Mouse (Mus musculus) neural tube, embryonic 11.5 days (tissue): ENCODE data around the gene Ruvbl1. TPM values are rescaled to one million over a fixed set of nuclear protein-coding genes. Genes with fewer than 3 reads are reported as not detected.

Experiments used
- ATAC-seq: fragments of 200-750 bp; cut with Nextera tagmentation; 2 replicates; pipeline ENCODE4 v1.8.0; 2017; ENCODE audit warnings: moderate number of reproducible peaks, mild to moderate bottlenecking, moderate TSS enrichment, moderate library complexity; ENCODE audit not compliant: insufficient read depth, low FRiP score, low TSS enrichment
- DNase-seq: peaks from one replicate; pipeline ENCODE4 v3.0.0-alpha.2; 2015; ENCODE audit warnings: low spot score
- H3K27ac ChIP-seq: fragments of 300-500 bp; sonication (generic); 2 replicates; pipeline ENCODE4 v1.5.1; 2014; ENCODE audit warnings: low read depth, mild to moderate bottlenecking, low read length
- H3K27me3 ChIP-seq: fragments of 300-500 bp; sonication (generic); 2 replicates; pipeline ENCODE4 v1.6.1; 2014; ENCODE audit warnings: mild to moderate bottlenecking, low read length, mixed read lengths; ENCODE audit not compliant: control insufficient read depth, insufficient read depth
- H3K36me3 ChIP-seq: fragments of 300-500 bp; sonication (generic); 2 replicates; pipeline ENCODE4 v1.6.1; 2014; ENCODE audit warnings: mild to moderate bottlenecking, low read length, moderate library complexity, mixed read lengths; ENCODE audit not compliant: control insufficient read depth, insufficient read depth
- H3K4me1 ChIP-seq: fragments of 300-500 bp; sonication (generic); 2 replicates; pipeline ENCODE4 v1.6.1; 2014; ENCODE audit warnings: low read length, mixed read lengths; ENCODE audit not compliant: control insufficient read depth, insufficient read depth
- H3K4me2 ChIP-seq: fragments of 300-500 bp; sonication (generic); 2 replicates; pipeline ENCODE4 v1.6.1; 2014; ENCODE audit warnings: low read depth, mild to moderate bottlenecking, moderate library complexity
- H3K4me3 ChIP-seq: fragments of 300-500 bp; sonication (generic); 2 replicates; pipeline ENCODE4 v1.5.1; 2014; ENCODE audit warnings: low read depth, low read length
- H3K9ac ChIP-seq: fragments of 300-500 bp; sonication (generic); 2 replicates; pipeline ENCODE4 v1.6.1; 2014; ENCODE audit warnings: mild to moderate bottlenecking, low read length
- H3K9me3 ChIP-seq: fragments of 300-500 bp; sonication (generic); 2 replicates; pipeline ENCODE4 v1.6.1; 2016; ENCODE audit warnings: low read length; ENCODE audit not compliant: control insufficient read depth
- WGBS: fragments of 180-500 bp; shearing (Covaris S2); extraction: QIAGEN DNeasy Blood & Tissue Kit; methylation state at CpG from one replicate; pipeline ENCODE4 v1.1.7; 2014; 5-methylcytosine and 5-hydroxymethylcytosine counted together
- polyA plus RNA-seq: library from polyadenylated mRNA; unstranded; fragments of >200 nt; fragmentation: Nextera tagmentation; extraction: Ambion mirVana; gene quantifications from 2 replicates; pipeline ENCODE4 v1.2.1, GENCODE M21; 2014

The Ruvbl1 gene
- polyA plus RNA-seq, 1 experiment from 2014 or later: 166 TPM

DNA sequence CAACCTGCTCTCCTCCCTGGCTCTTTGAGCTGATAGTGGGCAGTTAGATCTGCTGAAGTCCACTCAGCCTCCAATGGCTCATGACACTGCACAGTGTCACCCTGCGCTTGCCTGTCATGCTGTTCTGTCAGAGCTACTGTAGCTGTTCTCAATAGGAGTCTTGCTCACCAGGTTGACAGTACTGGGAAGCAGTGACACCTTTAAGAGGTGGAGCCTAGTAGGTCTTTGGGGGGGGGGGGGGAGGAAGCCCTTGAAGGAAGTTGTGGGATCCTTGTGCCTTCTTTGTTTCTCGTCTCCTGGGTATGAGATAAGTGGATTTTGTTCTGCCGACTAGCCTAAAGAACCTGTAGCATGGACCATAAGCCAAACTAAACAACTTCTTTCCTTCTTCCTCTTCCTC is 57.4 kb downstream of the Ruvbl1 start:
- no peak for DNase-seq
- Histone ChIP-seq H3K4me3 (no peak overlapping the region), H3K9me3 (no peaks in the 10 kb centered on the region), H3K4me1 (peaks cover 8% of the 10 kb centered on the region), H3K4me2 (no peak overlapping the region), H3K36me3 (no peaks in the 10 kb centered on the region), H3K27ac (no peak overlapping the region), H3K9ac (no peak overlapping the region), H3K27me3 (no peaks in the 10 kb centered on the region)
- WGBS: 84% methylated on average over 3 of the region's 3 CpGs
- no peak for ATAC-seq

DNA sequence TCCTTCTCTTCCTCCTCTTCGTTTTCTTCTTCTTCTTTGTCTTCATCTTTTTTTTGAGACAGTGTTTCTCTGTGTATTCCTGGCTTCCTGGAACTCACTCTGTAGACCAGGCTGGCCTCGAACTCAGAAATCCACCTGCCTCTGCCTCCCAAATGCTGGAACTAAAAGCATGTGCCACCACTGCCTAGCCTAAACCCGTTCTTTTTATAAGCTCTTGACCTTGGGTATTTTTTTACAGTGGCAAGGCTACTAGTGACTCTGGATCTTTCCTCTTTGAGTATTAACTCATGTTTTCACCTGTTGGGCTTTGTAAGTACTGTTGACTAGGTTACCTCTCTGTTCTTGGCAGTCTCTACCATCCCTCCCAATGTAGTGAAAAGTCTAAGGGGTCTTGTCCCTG is 57.8 kb downstream of the Ruvbl1 start:
- Histone ChIP-seq H3K9ac (no peak overlapping the region), H3K4me1 (peaks cover 4% of the 10 kb centered on the region), H3K36me3 (no peaks in the 10 kb centered on the region), H3K27me3 (no peaks in the 10 kb centered on the region), H3K27ac (no peak overlapping the region), H3K4me3 (no peak overlapping the region), H3K4me2 (no peak overlapping the region), H3K9me3 (no peaks in the 10 kb centered on the region)
- ATAC-seq (no peak), DNase-seq (no peak)
- WGBS: 71% methylated on average over 3 of the region's 3 CpGs

DNA sequence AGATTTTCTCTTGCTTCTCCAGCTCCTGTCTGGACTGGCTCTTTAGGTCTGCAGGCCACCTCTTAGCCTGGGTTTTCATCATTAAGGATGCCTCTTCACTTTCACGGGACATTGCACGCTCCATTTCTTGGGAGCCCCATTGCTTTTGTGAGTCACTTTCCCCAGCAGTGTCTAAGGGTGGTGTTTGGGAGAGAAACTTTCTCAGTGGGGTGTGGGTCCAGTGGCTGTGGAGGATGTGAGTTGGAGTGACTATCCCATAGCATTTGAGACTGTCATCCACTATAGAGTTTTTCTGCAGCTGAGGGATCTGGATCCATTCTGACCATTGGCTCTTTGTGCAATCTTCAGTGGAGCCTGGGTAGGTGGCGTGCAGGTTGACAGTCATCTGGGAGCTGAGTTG is 58.2 kb downstream of the Ruvbl1 start:
- 84% methylated on average over 3 of the region's 3 CpGs for WGBS
- ATAC-seq (no peak), DNase-seq (no peak)
- H3K4me1 ChIP-seq: peaks cover 4% of the 10 kb centered on the region
- H3K27me3 ChIP-seq: no peaks in the 10 kb centered on the region
- H3K9ac ChIP-seq: no peak overlapping the region
- H3K27ac ChIP-seq: no peak overlapping the region
- H3K9me3 ChIP-seq: no peaks in the 10 kb centered on the region
- no peak overlapping the region for H3K4me3 ChIP-seq
- H3K36me3 ChIP-seq: no peaks in the 10 kb centered on the region
- H3K4me2 ChIP-seq: no peak overlapping the region

DNA sequence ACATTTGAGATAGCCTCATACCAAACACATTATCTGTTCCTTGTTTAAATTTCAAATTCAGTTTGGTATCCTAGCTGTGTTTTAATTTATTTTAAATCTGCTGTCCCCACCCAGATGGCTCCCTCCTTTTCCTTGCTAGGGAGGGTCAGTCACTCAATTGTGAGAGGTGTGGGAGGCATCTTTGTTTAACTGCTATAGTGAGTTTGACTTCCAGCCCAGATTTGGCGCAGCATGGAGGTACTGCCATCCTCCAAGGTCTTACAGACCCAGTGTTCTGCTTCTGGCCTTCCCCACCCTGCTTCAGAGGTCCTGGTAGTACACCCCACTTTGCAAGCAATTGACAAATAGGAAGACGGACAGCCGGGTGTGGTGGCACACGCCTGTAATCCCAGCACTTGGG is 58.8 kb downstream of the Ruvbl1 start:
- Histone ChIP-seq H3K36me3 (no peaks in the 10 kb centered on the region), H3K9ac (no peak overlapping the region), H3K27ac (no peak overlapping the region), H3K4me1 (peaks cover 4% of the 10 kb centered on the region), H3K4me3 (no peak overlapping the region), H3K27me3 (no peaks in the 10 kb centered on the region), H3K9me3 (no peaks in the 10 kb centered on the region), H3K4me2 (no peak overlapping the region)
- 91% methylated on average over 4 of the region's 4 CpGs for WGBS
- DNase-seq: no peak
- no peak for ATAC-seq

DNA sequence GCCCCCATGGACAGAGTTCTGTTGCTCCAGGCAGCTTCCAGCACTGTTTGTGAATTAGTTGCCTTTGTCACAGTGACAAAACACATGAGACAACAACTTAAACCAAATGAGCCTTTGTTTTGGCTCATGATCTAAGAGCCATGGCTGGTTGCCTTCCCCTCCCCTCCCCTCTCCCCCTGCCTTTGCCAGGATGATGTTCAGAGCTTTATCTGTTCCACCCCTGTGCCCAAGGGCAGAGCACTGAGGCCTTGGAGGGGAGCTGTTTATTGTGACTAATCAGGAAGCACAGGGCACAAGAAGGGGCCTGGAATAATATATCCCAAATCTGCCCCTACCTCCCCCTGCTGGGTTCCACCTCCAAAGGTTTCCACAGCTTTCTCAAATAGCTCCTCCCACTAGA is 65.1 kb downstream of the Ruvbl1 start:
- no peak overlapping the region for H3K4me3 ChIP-seq
- H3K4me2 ChIP-seq: no peak overlapping the region
- no peak overlapping the region for H3K27ac ChIP-seq
- no peaks in the 10 kb centered on the region for H3K9me3 ChIP-seq
- H3K27me3 ChIP-seq: no peaks in the 10 kb centered on the region
- no peak for ATAC-seq
- DNase-seq: no peak
- no peak overlapping the region for H3K9ac ChIP-seq
- H3K36me3 ChIP-seq: no peaks in the 10 kb centered on the region
- no peaks in the 10 kb centered on the region for H3K4me1 ChIP-seq

DNA sequence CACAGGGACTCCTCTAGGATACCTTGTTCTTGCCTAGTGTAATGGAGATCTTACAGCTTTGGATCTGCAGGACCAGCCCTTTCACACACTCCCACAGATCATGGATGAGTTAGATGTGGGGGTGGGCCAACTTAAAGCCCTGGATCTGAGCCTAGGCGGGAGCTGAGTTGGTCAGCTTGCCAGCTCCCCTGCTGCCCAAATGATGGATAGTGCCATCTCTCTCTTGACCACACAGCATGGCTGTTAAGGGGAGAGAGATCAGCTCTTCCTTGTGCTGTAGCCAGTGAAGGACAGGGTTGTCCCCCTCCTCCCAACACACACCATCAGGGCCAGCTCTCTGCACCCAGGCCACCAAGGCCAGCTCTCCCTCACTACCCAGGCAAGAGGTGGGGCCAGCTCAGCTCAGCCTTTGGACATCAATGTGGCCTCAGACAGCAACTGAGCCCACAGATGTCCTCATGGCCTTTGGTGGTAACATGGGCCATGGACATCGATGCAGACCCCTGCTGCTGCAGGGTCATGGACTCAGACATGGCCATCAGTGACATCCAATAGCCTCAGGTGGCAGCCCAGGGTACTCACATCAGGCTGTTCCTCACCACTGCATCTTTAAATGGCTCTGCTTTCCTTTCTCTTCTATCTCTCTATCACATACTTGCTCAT is 75.0 kb downstream of the Ruvbl1 start:
- Histone ChIP-seq H3K36me3 (no peaks in the 10 kb centered on the region), H3K27me3 (no peaks in the 10 kb centered on the region), H3K4me2 (no peak overlapping the region), H3K27ac (no peak overlapping the region), H3K9me3 (no peaks in the 10 kb centered on the region), H3K9ac (no peak overlapping the region), H3K4me3 (no peak overlapping the region), H3K4me1 (no peaks in the 10 kb centered on the region)
- no peak for DNase-seq
- no peak for ATAC-seq
- 68% methylated on average over 2 of the region's 2 CpGs for WGBS

DNA sequence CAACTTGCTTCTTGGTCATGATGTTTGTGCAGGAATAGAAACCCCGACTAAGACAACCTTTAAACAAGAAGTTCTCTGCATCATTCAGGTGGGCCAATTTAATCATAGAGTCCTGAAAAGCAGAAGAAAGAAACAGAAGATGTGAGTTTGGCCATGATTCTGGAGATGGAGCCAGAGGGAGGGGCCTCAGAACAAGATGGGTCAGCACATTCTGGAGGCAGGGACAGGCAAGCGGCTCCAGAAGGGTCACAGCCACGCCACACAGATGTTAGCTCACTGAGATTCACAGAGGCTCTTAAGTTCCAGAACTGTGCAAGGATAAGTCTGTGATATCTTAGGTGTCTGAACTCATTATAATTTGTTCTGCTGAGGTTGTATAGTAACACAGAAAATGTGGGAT is 79.0 kb downstream of the Ruvbl1 start:
- H3K27ac ChIP-seq: no peak overlapping the region
- no peaks in the 10 kb centered on the region for H3K4me1 ChIP-seq
- H3K9ac ChIP-seq: no peak overlapping the region
- ATAC-seq: no peak
- 90% methylated on average over 3 of the region's 3 CpGs for WGBS
- no peaks in the 10 kb centered on the region for H3K9me3 ChIP-seq
- H3K27me3 ChIP-seq: peaks cover 10% of the 10 kb centered on the region; the same call in 1 of the 2 replicates
- no peaks in the 10 kb centered on the region for H3K36me3 ChIP-seq
- no peak for DNase-seq
- H3K4me2 ChIP-seq: no peak overlapping the region
- no peak overlapping the region for H3K4me3 ChIP-seq

DNA sequence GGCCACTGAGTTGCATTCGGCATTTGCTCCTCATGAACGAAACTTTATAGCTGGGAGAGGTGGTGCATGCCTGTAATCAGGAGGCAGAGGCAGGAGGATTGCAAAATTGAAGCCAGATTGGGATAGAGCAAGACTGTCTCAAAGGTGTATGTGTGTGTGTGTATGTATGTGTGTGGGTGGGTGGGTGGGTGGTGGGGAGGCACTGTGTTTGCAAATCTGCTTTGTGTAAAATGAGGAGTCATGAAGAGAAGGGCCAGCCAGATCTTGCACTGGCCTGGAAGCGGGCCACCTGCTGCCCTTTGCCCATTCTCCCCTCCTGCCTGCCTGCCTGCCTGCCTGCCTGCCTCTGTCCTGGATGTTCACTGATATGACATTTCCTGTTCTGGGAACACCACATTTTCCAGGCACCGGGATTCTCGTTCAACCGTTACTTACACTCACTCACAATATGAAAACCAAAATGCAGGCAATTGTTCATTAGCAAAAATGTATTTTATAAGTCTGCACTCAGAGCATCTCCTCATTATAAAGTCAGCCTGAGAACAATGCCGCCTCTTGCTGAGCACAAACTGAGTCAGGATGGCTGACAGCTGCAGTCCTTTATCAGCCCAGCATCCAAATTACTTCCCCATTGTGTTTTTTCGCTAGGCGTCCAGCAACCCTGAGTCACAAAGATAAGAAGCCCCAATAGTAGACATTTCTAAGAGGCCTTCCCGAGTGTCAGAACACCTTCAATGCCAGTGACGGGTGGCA is 79.6 kb downstream of the Ruvbl1 start:
- Histone ChIP-seq H3K4me3 (no peak overlapping the region), H3K27ac (no peak overlapping the region), H3K4me2 (no peak overlapping the region), H3K27me3 (peaks cover 10% of the 10 kb centered on the region; the same call in 1 of the 2 replicates), H3K4me1 (no peaks in the 10 kb centered on the region), H3K9ac (peak overlapping the region; percentile 49; the same call in 1 of the 2 replicates), H3K9me3 (no peaks in the 10 kb centered on the region), H3K36me3 (no peaks in the 10 kb centered on the region)
- no peak for ATAC-seq
- 43% methylated on average over 11 of the region's 11 CpGs for WGBS
- no peak for DNase-seq

DNA sequence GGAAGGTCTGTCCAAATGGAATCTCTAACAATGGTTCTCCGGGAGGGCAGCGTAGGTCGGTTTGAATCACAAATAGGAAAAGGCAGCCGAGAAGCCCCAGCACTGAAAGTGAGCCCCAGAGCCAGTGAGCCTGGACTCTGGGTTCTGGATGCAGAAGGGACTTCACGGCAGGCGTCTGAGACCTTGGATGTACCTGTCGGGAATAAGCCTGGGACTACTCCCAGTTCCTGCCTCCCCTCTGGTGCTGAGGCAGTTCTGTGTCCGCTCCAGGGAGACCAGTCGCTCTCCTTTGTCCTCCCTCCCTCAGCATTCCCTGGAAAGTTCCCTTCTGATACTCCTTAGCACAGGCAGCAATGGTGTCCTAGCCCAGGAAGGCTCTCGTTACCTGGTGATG is 80.2 kb downstream of the Ruvbl1 start:
- DNase-seq (no peak), ATAC-seq (no peak)
- Histone ChIP-seq H3K27me3 (peaks cover 10% of the 10 kb centered on the region; the same call in 1 of the 2 replicates), H3K4me2 (no peak overlapping the region), H3K36me3 (no peaks in the 10 kb centered on the region), H3K9ac (peak overlapping the region; percentile 49; the same call in 1 of the 2 replicates), H3K27ac (no peak overlapping the region), H3K9me3 (no peaks in the 10 kb centered on the region), H3K4me1 (no peaks in the 10 kb centered on the region), H3K4me3 (no peak overlapping the region)
- 31% methylated on average over 10 of the region's 10 CpGs for WGBS
